Mouse (Mus musculus) heart, embryonic 14.5 days (tissue): Measurements from ENCODE around the gene Spic. TPM values are rescaled to one million over a fixed set of nuclear protein-coding genes. Genes with fewer than 3 reads are reported as not detected.

Experiments
- ATAC-seq: fragments of 200-750 bp; cut with Nextera tagmentation; 2 replicates; pipeline ENCODE4 v1.8.0; 2017; ENCODE audit warnings: low read depth, moderate TSS enrichment; ENCODE audit not compliant: insufficient number of reproducible peaks, insufficient read depth, low FRiP score
- H3K27ac ChIP-seq, 2 experiments: fragments of 200-500 bp in 1 of 2; fragments of 300-500 bp in 1 of 2; sonication (generic) in 1 of 2; replicated peaks in 1 of 2; 2 replicates each; pipeline ENCODE4 v1.5.1; 2012 to 2014; ENCODE audit warnings: low read depth in 2 of 2, low read length in 2 of 2, control low read depth in 1 of 2, mild to moderate bottlenecking in 1 of 2, mixed read lengths in 1 of 2; ENCODE audit not compliant: control insufficient read depth in 1 of 2, insufficient read depth in 1 of 2
- H3K27me3 ChIP-seq: fragments of 300-500 bp; sonication (generic); 2 replicates; pipeline ENCODE4 v1.6.1; 2014; ENCODE audit warnings: mild to moderate bottlenecking, low read length, control low read depth; ENCODE audit not compliant: control insufficient read depth, insufficient read depth
- H3K36me3 ChIP-seq: fragments of 300-500 bp; sonication (generic); 2 replicates; pipeline ENCODE4 v1.6.1; 2014; ENCODE audit warnings: mild to moderate bottlenecking, control low read depth, low read length, mixed read lengths; ENCODE audit not compliant: control insufficient read depth, insufficient read depth
- H3K4me1 ChIP-seq, 2 experiments: fragments of 200-500 bp in 1 of 2; fragments of 300-500 bp in 1 of 2; sonication (generic) in 1 of 2; 2 replicates each; pipeline ENCODE4 v1.6.1; 2012 to 2014; ENCODE audit warnings: low read length in 2 of 2, control low read depth in 1 of 2, mixed read lengths in 1 of 2; ENCODE audit not compliant: control insufficient read depth in 2 of 2, insufficient read depth in 2 of 2
- H3K4me2 ChIP-seq: fragments of 300-500 bp; sonication (generic); 2 replicates; pipeline ENCODE4 v1.6.1; 2014; ENCODE audit warnings: mild to moderate bottlenecking, low read length
- H3K4me3 ChIP-seq, 2 experiments: fragments of 200-500 bp in 1 of 2; fragments of 300-500 bp in 1 of 2; sonication (generic) in 1 of 2; 2 replicates each; pipeline ENCODE4 v1.5.1; 2012 to 2014; ENCODE audit warnings: low read length in 2 of 2, mild to moderate bottlenecking in 2 of 2, control low read depth in 1 of 2, low read depth in 1 of 2, moderate library complexity in 1 of 2; ENCODE audit not compliant: control insufficient read depth in 1 of 2, insufficient read depth in 1 of 2
- H3K9ac ChIP-seq: fragments of 300-500 bp; sonication (generic); 2 replicates; pipeline ENCODE4 v1.6.1; 2014; ENCODE audit warnings: mild to moderate bottlenecking, low read length
- H3K9me3 ChIP-seq: fragments of 300-500 bp; sonication (generic); 2 replicates; pipeline ENCODE4 v1.6.1; 2016; ENCODE audit warnings: low read length, control low read depth; ENCODE audit not compliant: control insufficient read depth
- WGBS: fragments of 180-500 bp; shearing (Covaris S2); extraction: QIAGEN DNeasy Blood & Tissue Kit; methylation state at CpG from one replicate; pipeline ENCODE4 v1.1.7; 2014; 5-methylcytosine and 5-hydroxymethylcytosine counted together
- polyA plus RNA-seq: library from polyadenylated mRNA; unstranded; fragments of >200 nt; fragmentation: Nextera tagmentation; extraction: Ambion mirVana; gene quantifications from 2 replicates; pipeline ENCODE4 v1.2.1, GENCODE M21; 2014

Spic gene
- polyA plus RNA-seq, 1 experiment from 2014 or later, result 0.45 TPM

DNA sequence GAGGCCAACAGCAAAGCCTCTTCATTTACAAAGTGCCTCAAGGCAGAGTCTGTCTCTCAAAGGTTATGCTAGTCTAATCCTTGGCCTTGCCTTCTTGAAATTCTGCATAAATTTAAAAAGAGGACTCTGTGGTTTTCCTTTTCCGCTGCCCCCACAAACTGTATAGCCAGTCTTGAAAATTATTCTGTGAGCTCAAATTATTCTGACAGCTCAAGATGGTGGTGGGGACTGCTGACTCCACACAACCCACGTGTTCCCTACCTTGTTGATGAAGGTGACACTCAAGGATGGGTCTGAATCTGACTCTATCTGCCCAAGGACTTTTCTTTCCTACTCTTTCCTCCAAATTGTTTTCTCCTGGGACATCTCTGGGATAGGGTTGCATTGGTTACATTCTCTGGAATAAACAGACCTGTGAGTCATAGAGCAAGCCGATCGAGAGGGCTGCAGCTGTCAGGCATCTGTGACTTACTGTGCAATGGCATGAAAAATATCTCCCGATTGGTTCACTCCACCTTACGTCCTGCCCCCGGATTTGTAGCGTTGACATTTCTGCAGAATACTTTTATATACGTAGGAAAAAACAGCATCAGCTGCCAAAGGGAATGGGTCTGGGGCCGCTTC lies 53.4 kb downstream of the Spic start:
- H3K27me3 ChIP-seq, result peaks cover 12% of the 10 kb centered on the region; the same call in 1 of the 2 replicates
- 70% methylated on average over 10 of the region's 10 CpGs for WGBS

DNA sequence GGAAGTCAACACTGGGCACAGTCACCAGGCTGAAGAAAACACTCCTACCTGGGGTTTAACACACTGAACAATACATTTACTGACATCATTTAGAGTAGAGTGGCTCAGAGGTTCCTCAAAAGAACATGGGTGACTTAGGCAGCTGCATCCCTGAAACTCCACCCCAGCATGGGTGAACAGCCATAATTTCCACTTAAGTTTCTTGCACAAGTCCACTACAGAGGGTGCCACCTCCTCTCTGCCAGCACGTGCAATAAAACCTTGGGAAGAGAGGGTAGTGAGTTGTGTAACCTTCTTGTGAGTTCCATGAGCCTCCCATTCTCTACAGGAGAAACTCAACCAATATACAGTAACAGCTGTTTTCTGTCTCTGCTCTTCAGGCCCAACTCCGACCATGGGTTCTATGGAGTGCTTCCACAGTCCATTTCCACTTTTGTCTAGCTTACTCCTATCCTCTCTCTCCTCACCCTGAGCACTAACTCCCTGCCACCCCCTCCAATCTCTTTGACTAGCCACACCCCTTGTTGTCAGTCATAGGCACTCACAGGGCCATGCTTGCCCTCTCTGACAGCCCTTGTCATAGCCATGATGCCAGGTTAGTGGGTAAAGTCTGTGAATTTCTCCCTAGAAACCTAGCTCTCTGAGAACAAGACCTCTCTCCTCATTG lies 54.0 kb downstream of the Spic start:
- ATAC-seq, result no peak
- no peaks in the 10 kb centered on the region for H3K4me1 ChIP-seq
- 79% methylated on average over 2 of the region's 2 CpGs for WGBS
- H3K9ac ChIP-seq, result no peak overlapping the region
- H3K9me3 ChIP-seq, result no peaks in the 10 kb centered on the region
- peaks cover 16% of the 10 kb centered on the region; the same call in 1 of the 2 replicates for H3K27me3 ChIP-seq
- no peak overlapping the region for H3K27ac ChIP-seq
- H3K36me3 ChIP-seq, result no peaks in the 10 kb centered on the region
- no peak overlapping the region for H3K4me2 ChIP-seq
- no peak overlapping the region for H3K4me3 ChIP-seq

More for the DNA sequence above, 53.4 kb downstream of the Spic start:
- no peak overlapping the region for H3K4me2 ChIP-seq
- no peak overlapping the region for H3K9ac ChIP-seq
- H3K4me3 ChIP-seq, result no peak overlapping the region
- no peak overlapping the region for H3K27ac ChIP-seq
- H3K4me1 ChIP-seq, result no peaks in the 10 kb centered on the region
- H3K36me3 ChIP-seq, result no peaks in the 10 kb centered on the region
- no peak for ATAC-seq
- H3K9me3 ChIP-seq, result no peaks in the 10 kb centered on the region

DNA sequence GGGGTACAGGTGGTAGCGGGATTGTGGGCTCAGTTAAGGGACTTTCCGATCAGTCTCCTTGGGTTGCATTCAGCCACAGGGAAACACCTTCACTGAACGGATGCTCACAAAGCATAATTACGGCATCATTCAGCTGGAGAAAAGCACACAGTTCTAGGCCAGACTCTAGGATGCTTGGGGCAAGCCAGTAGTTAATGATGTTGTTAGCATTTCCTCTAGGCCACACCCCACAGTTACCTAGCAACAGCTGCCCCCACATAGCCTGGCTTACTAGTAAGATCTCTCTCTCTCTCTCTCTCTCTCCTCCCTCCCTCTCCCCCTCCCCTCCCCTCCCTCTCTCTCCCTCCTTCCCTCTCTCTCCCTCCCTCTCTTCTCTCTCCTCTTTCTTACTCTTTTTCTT lies 57.8 kb downstream of the Spic start:
- no peak for ATAC-seq
- Histone ChIP-seq H3K4me1 (peaks cover 6 to 10% of the 10 kb centered on the region in 2 experiments; a peak in 3 of 4 replicates), H3K9me3 (no peaks in the 10 kb centered on the region), H3K27ac (no peak overlapping the region), H3K36me3 (no peaks in the 10 kb centered on the region), H3K27me3 (peaks cover 16% of the 10 kb centered on the region; the same call in 1 of the 2 replicates), H3K4me2 (no peak overlapping the region), H3K9ac (no peak overlapping the region), H3K4me3 (no peak overlapping the region)
- WGBS, result 85% methylated on average over 4 of the region's 4 CpGs

DNA sequence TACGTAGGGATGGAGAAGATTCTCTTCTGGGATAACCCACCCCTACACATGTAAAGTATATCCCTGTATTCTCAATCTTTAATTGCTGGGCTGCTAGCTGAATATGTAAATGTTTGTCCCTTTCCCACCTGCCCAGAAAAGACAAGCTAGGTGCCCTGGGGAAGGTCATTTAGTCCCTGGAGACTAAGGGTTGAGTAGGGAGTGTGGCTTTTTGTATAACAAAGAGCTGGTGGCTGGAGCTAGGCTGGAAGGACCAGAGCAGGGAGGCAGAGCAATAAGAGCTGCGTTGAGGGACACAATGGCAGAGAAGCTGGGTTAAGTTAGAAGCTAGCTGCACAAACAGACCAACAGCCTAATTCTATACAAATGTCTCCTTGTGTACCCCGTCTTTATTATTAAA lies 58.6 kb downstream of the Spic start:
- Histone ChIP-seq H3K4me3 (no peak overlapping the region), H3K4me2 (no peak overlapping the region), H3K27ac (no peak overlapping the region), H3K9me3 (no peaks in the 10 kb centered on the region), H3K27me3 (peaks cover 12% of the 10 kb centered on the region; the same call in 1 of the 2 replicates), H3K9ac (no peak overlapping the region), H3K36me3 (no peaks in the 10 kb centered on the region), H3K4me1 (peaks cover 8 to 15% of the 10 kb centered on the region in 2 experiments; a peak in 3 of 4 replicates)
- 77% methylated on average over 3 of the region's 3 CpGs for WGBS
- ATAC-seq, result no peak

Other genes with a start within 250 kb of the Spic start
- 0.30 and 0.36 TPM in 2 replicates for gene Sycp3, start 225.4 kb downstream of the Spic start, polyA plus RNA-seq
- gene Chpt1, start 180.9 kb downstream of the Spic start, polyA plus RNA-seq, result 44.5 and 55.5 TPM in 2 replicates
- 3.7 and 4.9 TPM in 2 replicates for gene Mybpc1, start 79.9 kb downstream of the Spic start, polyA plus RNA-seq
- gene Arl1, start 45.8 kb upstream of the Spic start, polyA plus RNA-seq, result 141 and 153 TPM in 2 replicates
- gene Utp20, start 141.8 kb upstream of the Spic start, polyA plus RNA-seq, result 11.0 and 11.4 TPM in 2 replicates
- gene Slc5a8, start 201.0 kb upstream of the Spic start, polyA plus RNA-seq, result 0.05 TPM in 1 of 2 replicates, not detected in the other